Mouse (Mus musculus) kidney, postnatal 0 days (tissue): ENCODE results near the gene Arfip1. TPM values are rescaled to one million over a fixed set of nuclear protein-coding genes. Genes with fewer than 3 reads are reported as not detected.

Source experiments
- ATAC-seq: fragments of 200-750 bp; cut with Nextera tagmentation; replicated peaks from 2 replicates; pipeline ENCODE4 v1.8.0; 2017; ENCODE audit warnings: low read depth, moderate number of reproducible peaks, moderate TSS enrichment, moderate library complexity; ENCODE audit not compliant: low FRiP score
- DNase-seq: peaks from one replicate; pipeline ENCODE4 v3.0.0-alpha.2; 2016; ENCODE audit warnings: low spot score
- H3K27ac ChIP-seq: fragments of 300-500 bp; sonication (generic); 2 replicates; pipeline ENCODE4 v1.5.1; 2014; ENCODE audit warnings: mild to moderate bottlenecking
- H3K27me3 ChIP-seq: fragments of 300-500 bp; sonication (generic); 2 replicates; pipeline ENCODE4 v1.6.1; 2014; ENCODE audit warnings: low read length, mixed read lengths; ENCODE audit not compliant: insufficient read depth
- H3K36me3 ChIP-seq: fragments of 300-500 bp; sonication (generic); 2 replicates; pipeline ENCODE4 v1.6.1; 2014; ENCODE audit warnings: low read length, mixed read lengths; ENCODE audit not compliant: insufficient read depth
- H3K4me1 ChIP-seq: fragments of 300-500 bp; sonication (generic); replicated peaks from 2 replicates; pipeline ENCODE4 v1.6.1; 2014; ENCODE audit warnings: antibody characterized with exemption, low read length, mixed read lengths; ENCODE audit not compliant: insufficient read depth
- H3K4me2 ChIP-seq: fragments of 300-500 bp; sonication (generic); 2 replicates; pipeline ENCODE4 v1.6.1; 2014; ENCODE audit warnings: mild to moderate bottlenecking, low read length, moderate library complexity, mixed read lengths
- H3K4me3 ChIP-seq: fragments of 300-500 bp; sonication (generic); replicated peaks from 2 replicates; pipeline ENCODE4 v1.5.1; 2014; ENCODE audit warnings: low read depth, low read length
- H3K9ac ChIP-seq: fragments of 300-500 bp; sonication (generic); 2 replicates; pipeline ENCODE4 v1.6.1; 2014; ENCODE audit warnings: low read depth, low read length
- H3K9me3 ChIP-seq: fragments of 300-500 bp; sonication (generic); replicated peaks from 2 replicates; pipeline ENCODE4 v1.6.1; 2016; ENCODE audit warnings: low read length, inconsistent platforms, mixed read lengths
- CTCF ChIP-seq: IDR thresholded peaks from 2 replicates; pipeline ENCODE4 v1.5.1; 2016; ENCODE audit warnings: antibody characterized with exemption, low read depth, mild to moderate bottlenecking, moderate library complexity
- WGBS: fragments of 180-500 bp; shearing (Covaris S2); extraction: QIAGEN DNeasy Blood & Tissue Kit; methylation state at CpG from one replicate; pipeline ENCODE4 v1.1.7; 2014; 5-methylcytosine and 5-hydroxymethylcytosine counted together
- polyA plus RNA-seq: library from polyadenylated mRNA; unstranded; fragments of >200 nt; fragmentation: Nextera tagmentation; extraction: Ambion mirVana; gene quantifications from 2 replicates; pipeline ENCODE4 v1.2.1, GENCODE M21; 2015

Gene Arfip1
- polyA plus RNA-seq, 1 experiment from 2014 or later = 62.7 TPM

- Histone ChIP-seq H3K4me3 (no peak overlapping the region), H3K27ac (no peak overlapping the region), H3K9me3 (no peaks in the 10 kb centered on the region), H3K9ac (no peak overlapping the region), H3K4me1 (no peaks in the 10 kb centered on the region; the same call in 1 of the 2 replicates), H3K4me2 (no peak overlapping the region), H3K27me3 (no peaks in the 10 kb centered on the region), H3K36me3 (no peaks in the 10 kb centered on the region; the same call in 1 of the 2 replicates)
- no peak for TF ChIP-seq CTCF
- no peak for DNase-seq
- WGBS = 69% methylated on average over 5 of the region's 5 CpGs
- ATAC-seq = no peak
Observed at GRCm38 (mm10) chr3:84533227-84533626, 49.2 kb downstream of the Arfip1 start.

GRCm38 (mm10) chr3:84529021-84529420 lies 53.4 kb downstream of the Arfip1 start:
- ATAC-seq (no peak), DNase-seq (no peak)
- TF ChIP-seq CTCF = no peak

GRCm38 (mm10) chr3:84524952-84525351 lies 57.5 kb downstream of the Arfip1 start:
- H3K4me3 ChIP-seq = no peak overlapping the region
- no peaks in the 10 kb centered on the region for H3K9me3 ChIP-seq
- DNase-seq = no peak
- H3K36me3 ChIP-seq = peaks cover 7% of the 10 kb centered on the region; the same call in 1 of the 2 replicates
- H3K4me2 ChIP-seq = no peak overlapping the region
- H3K27me3 ChIP-seq = no peaks in the 10 kb centered on the region
- no peak for TF ChIP-seq CTCF
- 82% methylated on average over 1 of the region's 1 CpGs for WGBS
- no peaks in the 10 kb centered on the region for H3K4me1 ChIP-seq
- ATAC-seq = no peak
- H3K9ac ChIP-seq = no peak overlapping the region
- no peak overlapping the region for H3K27ac ChIP-seq

More at GRCm38 (mm10) chr3:84529021-84529420, 53.4 kb downstream of the Arfip1 start:
- Histone ChIP-seq H3K36me3 (peaks cover 7% of the 10 kb centered on the region), H3K4me2 (no peak overlapping the region), H3K27me3 (no peaks in the 10 kb centered on the region), H3K9me3 (no peaks in the 10 kb centered on the region), H3K4me1 (no peaks in the 10 kb centered on the region), H3K9ac (no peak overlapping the region), H3K27ac (no peak overlapping the region), H3K4me3 (no peak overlapping the region)
- 85% methylated on average over 2 of the region's 2 CpGs for WGBS

- Histone ChIP-seq H3K4me3 (no peak overlapping the region), H3K9me3 (no peaks in the 10 kb centered on the region), H3K9ac (no peak overlapping the region), H3K27me3 (no peaks in the 10 kb centered on the region), H3K27ac (no peak overlapping the region), H3K4me2 (no peak overlapping the region), H3K36me3 (peaks cover 11% of the 10 kb centered on the region; the same call in 1 of the 2 replicates), H3K4me1 (no peaks in the 10 kb centered on the region)
- 95% methylated on average over 3 of the region's 3 CpGs for WGBS
- no peak for TF ChIP-seq CTCF
- DNase-seq (no peak), ATAC-seq (no peak)
Observed at GRCm38 (mm10) chr3:84516163-84516562, 66.3 kb downstream of the Arfip1 start.

GRCm38 (mm10) chr3:84512774-84513515 lies 69.5 kb downstream of the Arfip1 start:
- DNase-seq (no peak), ATAC-seq (no peak)
- 0 out of 2 replicates have a peak, but pooled peaks cover 3% of the 10 kb centered on the region for H3K36me3 ChIP-seq
- H3K27me3 ChIP-seq = no peaks in the 10 kb centered on the region
- no peak for TF ChIP-seq CTCF
- WGBS = 62% methylated on average over 6 of the region's 6 CpGs
- H3K27ac ChIP-seq = no peak overlapping the region
- no peaks in the 10 kb centered on the region for H3K9me3 ChIP-seq
- H3K4me3 ChIP-seq = no peak overlapping the region
- H3K9ac ChIP-seq = no peak overlapping the region
- H3K4me2 ChIP-seq = no peak overlapping the region
- H3K4me1 ChIP-seq = no peaks in the 10 kb centered on the region

GRCm38 (mm10) chr3:84505193-84505592 lies 77.2 kb downstream of the Arfip1 start:
- 92% methylated on average over 4 of the region's 4 CpGs for WGBS

More at GRCm38 (mm10) chr3:84505193-84505592, 77.2 kb downstream of the Arfip1 start:
- no peak for TF ChIP-seq CTCF
- Histone ChIP-seq H3K4me3 (no peak overlapping the region), H3K9me3 (no peaks in the 10 kb centered on the region), H3K4me1 (no peaks in the 10 kb centered on the region), H3K9ac (no peak overlapping the region), H3K27ac (no peak overlapping the region), H3K27me3 (no peaks in the 10 kb centered on the region), H3K36me3 (0 out of 2 replicates have a peak, but pooled peaks cover 3% of the 10 kb centered on the region), H3K4me2 (no peak overlapping the region)
- DNase-seq (no peak), ATAC-seq (no peak)
